Mouse (Mus musculus): ENCODE measurements around the gene Bglap2. TPM values are rescaled to one million over a fixed set of nuclear protein-coding genes. Genes with fewer than 3 reads are reported as not detected.
"Not testable (repeated sequence)": the region's sequence is repeated elsewhere in the genome, so short reads cannot be mapped to it uniquely, and the experiment has no call there.

Gene Bglap2
- total RNA-seq (2022): not detected

- not testable (repeated sequence) for DNase-seq (ENCODE audit: low spot score in 2 of 2)
Measured at GRCm38 (mm10) chr3:88378599-88378998, at the start of gene Bglap2. Gene Bglap2, minus strand, starts transcription at chr3:88378699.

GRCm38 (mm10) chr3:88427342-88427905 lies 48.9 kb upstream of the Bglap2 start:
- no peak for DNase-seq (ENCODE audit: low spot score in 2 of 2)

- no peak for DNase-seq (ENCODE audit: low spot score in 2 of 2)
Measured at GRCm38 (mm10) chr3:88425708-88426420, 47.4 kb upstream of the Bglap2 start.

- DNase-seq (ENCODE audit: low spot score in 2 of 2): no peak
Measured at GRCm38 (mm10) chr3:88425330-88425689, 46.8 kb upstream of the Bglap2 start.

GRCm38 (mm10) chr3:88424605-88425329 lies 46.3 kb upstream of the Bglap2 start, which contains the start of gene Slc25a44:
Gene Slc25a44, minus strand, starts transcription at chr3:88425139.
- peak; percentile 92 to 93 for DNase-seq (ENCODE audit: low spot score in 2 of 2)

- DNase-seq (ENCODE audit: low spot score in 2 of 2): no peak
Measured at GRCm38 (mm10) chr3:88422020-88422720, 43.7 kb upstream of the Bglap2 start.

- DNase-seq (ENCODE audit: low spot score in 2 of 2): no peak
Measured at GRCm38 (mm10) chr3:88420771-88421170, 42.3 kb upstream of the Bglap2 start.

- no peak for DNase-seq (ENCODE audit: low spot score in 2 of 2)
Measured at GRCm38 (mm10) chr3:88418016-88418415, 39.5 kb upstream of the Bglap2 start.

GRCm38 (mm10) chr3:88415668-88416067 lies 37.2 kb upstream of the Bglap2 start:
- DNase-seq (ENCODE audit: low spot score in 2 of 2): no peak

GRCm38 (mm10) chr3:88412636-88413035 lies 34.1 kb upstream of the Bglap2 start:
- DNase-seq (ENCODE audit: low spot score in 2 of 2): no peak

GRCm38 (mm10) chr3:88411681-88412080 lies 33.2 kb upstream of the Bglap2 start:
- no peak for DNase-seq (ENCODE audit: low spot score in 2 of 2)

GRCm38 (mm10) chr3:88410645-88411031 lies 32.1 kb upstream of the Bglap2 start:
- no peak for DNase-seq (ENCODE audit: low spot score in 2 of 2)

GRCm38 (mm10) chr3:88409741-88410644 lies 31.5 kb upstream of the Bglap2 start, which contains the start of gene Pmf1:
Gene Pmf1, minus strand, starts transcription at chr3:88410331.
- DNase-seq (ENCODE audit: low spot score in 2 of 2): peak; percentile 85 to 87

- no peak for DNase-seq (ENCODE audit: low spot score in 2 of 2)
Measured at GRCm38 (mm10) chr3:88408953-88409352, 30.5 kb upstream of the Bglap2 start.

GRCm38 (mm10) chr3:88407529-88407928 lies 29.0 kb upstream of the Bglap2 start:
- DNase-seq (ENCODE audit: low spot score in 2 of 2): no peak

- peak; percentile 38 to 49 for DNase-seq (ENCODE audit: low spot score in 2 of 2)
Measured at GRCm38 (mm10) chr3:88407090-88407489, 28.6 kb upstream of the Bglap2 start.

- DNase-seq (ENCODE audit: low spot score in 2 of 2): no peak
Measured at GRCm38 (mm10) chr3:88403522-88404230, 25.2 kb upstream of the Bglap2 start.

- DNase-seq (ENCODE audit: low spot score in 2 of 2): no peak
Measured at GRCm38 (mm10) chr3:88398666-88399065, 20.2 kb upstream of the Bglap2 start.

GRCm38 (mm10) chr3:88395742-88396141 lies 17.2 kb upstream of the Bglap2 start:
- no peak for DNase-seq (ENCODE audit: low spot score in 2 of 2)

- no peak for DNase-seq (ENCODE audit: low spot score in 2 of 2)
Measured at GRCm38 (mm10) chr3:88395288-88395687, 16.8 kb upstream of the Bglap2 start.
